Mouse (Mus musculus) kidney, embryonic 14.5 days (tissue): ENCODE measurements around the gene Kif1b. TPM values are rescaled to one million over a fixed set of nuclear protein-coding genes. Genes with fewer than 3 reads are reported as not detected.
A peak's percentile ranks its signal among the peaks of the same experiment; 100 is the strongest.

Experiments used
- ATAC-seq: fragments of 200-750 bp; cut with Nextera tagmentation; 2 replicates; pipeline ENCODE4 v1.8.0; 2017; ENCODE audit warnings: moderate number of reproducible peaks, mild to moderate bottlenecking, moderate TSS enrichment, moderate library complexity; ENCODE audit not compliant: low FRiP score, low TSS enrichment
- H3K27ac ChIP-seq: fragments of 300-500 bp; sonication (generic); 2 replicates; pipeline ENCODE4 v1.5.1; 2014; ENCODE audit warnings: low read depth, mild to moderate bottlenecking, low read length, moderate library complexity, mixed read lengths
- H3K27me3 ChIP-seq: fragments of 300-500 bp; sonication (generic); 2 replicates; pipeline ENCODE4 v1.6.1; 2014; ENCODE audit warnings: mild to moderate bottlenecking, low read length; ENCODE audit not compliant: control insufficient read depth, insufficient read depth
- H3K36me3 ChIP-seq: fragments of 300-500 bp; sonication (generic); 2 replicates; pipeline ENCODE4 v1.6.1; 2014; ENCODE audit warnings: low read length, mixed read lengths; ENCODE audit not compliant: control insufficient read depth, insufficient read depth
- H3K4me1 ChIP-seq: fragments of 300-500 bp; sonication (generic); 2 replicates; pipeline ENCODE4 v1.6.1; 2014; ENCODE audit warnings: low read length, mixed read lengths; ENCODE audit not compliant: control insufficient read depth, insufficient read depth
- H3K4me2 ChIP-seq: fragments of 300-500 bp; sonication (generic); replicated peaks from 2 replicates; pipeline ENCODE4 v1.6.1; 2014; ENCODE audit warnings: low read depth, mild to moderate bottlenecking, low read length
- H3K4me3 ChIP-seq: fragments of 300-500 bp; sonication (generic); 2 replicates; pipeline ENCODE4 v1.5.1; 2014; ENCODE audit warnings: mild to moderate bottlenecking, low read length
- H3K9ac ChIP-seq: fragments of 300-500 bp; sonication (generic); 2 replicates; pipeline ENCODE4 v1.6.1; 2014; ENCODE audit warnings: low read depth, mild to moderate bottlenecking, low read length, moderate library complexity
- H3K9me3 ChIP-seq: fragments of 300-500 bp; sonication (generic); 2 replicates; pipeline ENCODE4 v1.6.1; 2016; ENCODE audit warnings: low read length; ENCODE audit not compliant: control insufficient read depth
- WGBS: fragments of 180-500 bp; shearing (Covaris S2); extraction: QIAGEN DNeasy Blood & Tissue Kit; methylation state at CpG from one replicate; pipeline ENCODE4 v1.1.7; 2014; 5-methylcytosine and 5-hydroxymethylcytosine counted together
- polyA plus RNA-seq: library from polyadenylated mRNA; unstranded; fragments of >200 nt; fragmentation: Nextera tagmentation; extraction: Ambion mirVana; gene quantifications from 2 replicates; pipeline ENCODE4 v1.2.1, GENCODE M21; 2014

Kif1b gene
- polyA plus RNA-seq, 1 experiment from 2014 or later: 35.7 TPM

GRCm38 (mm10) chr4:149306712-149307595 lies 539 bp downstream of the Kif1b start:
- H3K9ac ChIP-seq: peak overlapping the region; percentile 93
- peaks cover 16% of the 10 kb centered on the region; the same call in 1 of the 2 replicates for H3K4me1 ChIP-seq
- ATAC-seq: peak; percentile 71
- H3K27me3 ChIP-seq: no peaks in the 10 kb centered on the region
- H3K27ac ChIP-seq: peak overlapping the region; percentile 90
- no peaks in the 10 kb centered on the region for H3K9me3 ChIP-seq
- WGBS: under 1% methylated on average over 51 of the region's 83 CpGs
- H3K4me2 ChIP-seq: peak overlapping the region; percentile 70
- no peaks in the 10 kb centered on the region for H3K36me3 ChIP-seq
- peak overlapping the region; percentile 96 for H3K4me3 ChIP-seq

- Histone ChIP-seq H3K27me3 (no peaks in the 10 kb centered on the region), H3K9ac (peak overlapping the region; percentile 93), H3K27ac (peak overlapping the region; percentile 90), H3K36me3 (no peaks in the 10 kb centered on the region), H3K4me2 (peak overlapping the region; percentile 70), H3K4me3 (peak overlapping the region; percentile 96), H3K9me3 (no peaks in the 10 kb centered on the region), H3K4me1 (peaks cover 20% of the 10 kb centered on the region; the same call in 1 of the 2 replicates)
- ATAC-seq: no peak
- WGBS: 43% methylated on average over 14 of the region's 14 CpGs
Measured at GRCm38 (mm10) chr4:149305761-149306711, 1.5 kb downstream of the Kif1b start.

DNA sequence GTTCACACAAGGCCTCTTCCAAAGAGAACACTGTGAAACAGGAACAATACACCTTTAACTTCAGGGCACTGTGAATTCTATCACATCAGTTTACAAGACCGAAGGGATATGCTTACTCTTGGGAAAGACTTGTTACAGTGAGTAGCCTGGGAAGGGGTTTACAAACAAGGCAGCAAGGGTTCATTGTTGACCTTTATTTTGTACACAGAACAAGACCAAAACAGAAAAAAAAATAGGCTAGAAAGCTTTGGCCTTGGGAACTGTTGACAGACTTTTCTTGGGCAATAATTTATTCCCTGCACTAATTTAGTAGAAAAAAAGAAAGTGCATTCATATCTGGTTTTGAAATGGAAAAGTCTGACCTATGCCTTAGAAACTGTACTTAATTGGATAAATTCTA lies 3.0 kb downstream of the Kif1b start:
- H3K4me2 ChIP-seq: no peak overlapping the region

GRCm38 (mm10) chr4:149303502-149303901 lies 4.0 kb downstream of the Kif1b start:
- H3K9me3 ChIP-seq: no peaks in the 10 kb centered on the region
- 72% methylated on average over 5 of the region's 5 CpGs for WGBS
- H3K36me3 ChIP-seq: no peaks in the 10 kb centered on the region
- no peaks in the 10 kb centered on the region for H3K27me3 ChIP-seq
- no peak for ATAC-seq
- no peak overlapping the region for H3K9ac ChIP-seq
- no peak overlapping the region for H3K27ac ChIP-seq
- peaks cover 20% of the 10 kb centered on the region; the same call in 1 of the 2 replicates for H3K4me1 ChIP-seq
- no peak overlapping the region for H3K4me3 ChIP-seq
- H3K4me2 ChIP-seq: no peak overlapping the region

More for the DNA sequence above, 3.0 kb downstream of the Kif1b start:
- no peaks in the 10 kb centered on the region for H3K9me3 ChIP-seq
- H3K27ac ChIP-seq: no peak overlapping the region
- 82% methylated on average over 1 of the region's 1 CpGs for WGBS
- no peak overlapping the region for H3K9ac ChIP-seq
- H3K4me3 ChIP-seq: no peak overlapping the region
- no peaks in the 10 kb centered on the region for H3K36me3 ChIP-seq
- peaks cover 20% of the 10 kb centered on the region; the same call in 1 of the 2 replicates for H3K4me1 ChIP-seq
- no peaks in the 10 kb centered on the region for H3K27me3 ChIP-seq
- ATAC-seq: no peak

DNA sequence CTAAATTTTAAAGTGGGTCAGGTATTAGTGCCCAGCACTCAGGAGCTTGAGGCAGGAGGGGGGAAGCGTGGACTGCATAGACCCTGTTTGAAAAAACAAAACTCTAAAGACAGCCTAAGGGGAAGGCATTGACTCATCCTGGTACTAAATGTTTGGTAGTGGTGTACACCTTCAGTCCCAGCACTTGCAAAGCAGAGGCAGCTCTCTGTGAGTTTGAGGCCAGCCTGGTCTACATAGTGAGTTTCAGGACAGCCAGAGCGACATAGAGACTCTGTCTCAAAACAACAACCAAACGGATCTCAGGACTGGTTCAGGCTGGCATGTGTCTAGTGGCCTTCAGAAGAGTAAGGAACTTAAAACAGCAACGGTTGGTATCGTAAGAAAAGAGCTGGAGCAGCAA lies 4.7 kb downstream of the Kif1b start:
- WGBS: 69% methylated on average over 5 of the region's 5 CpGs
- H3K4me1 ChIP-seq: peaks cover 20% of the 10 kb centered on the region; the same call in 1 of the 2 replicates
- no peaks in the 10 kb centered on the region for H3K36me3 ChIP-seq
- H3K9me3 ChIP-seq: no peaks in the 10 kb centered on the region
- no peak overlapping the region for H3K4me2 ChIP-seq
- no peak overlapping the region for H3K27ac ChIP-seq
- no peak overlapping the region for H3K9ac ChIP-seq
- ATAC-seq: no peak
- no peaks in the 10 kb centered on the region for H3K27me3 ChIP-seq
- H3K4me3 ChIP-seq: no peak overlapping the region

- no peaks in the 10 kb centered on the region for H3K36me3 ChIP-seq
- H3K9me3 ChIP-seq: no peaks in the 10 kb centered on the region
- H3K4me1 ChIP-seq: peaks cover 20% of the 10 kb centered on the region; the same call in 1 of the 2 replicates
- H3K9ac ChIP-seq: no peak overlapping the region
- H3K27ac ChIP-seq: no peak overlapping the region
- no peak overlapping the region for H3K4me3 ChIP-seq
- H3K27me3 ChIP-seq: no peaks in the 10 kb centered on the region
- no peak overlapping the region for H3K4me2 ChIP-seq
- 74% methylated on average over 3 of the region's 3 CpGs for WGBS
- no peak for ATAC-seq
Measured at GRCm38 (mm10) chr4:149302136-149302535, 5.4 kb downstream of the Kif1b start.

GRCm38 (mm10) chr4:149296501-149296900 lies 11.0 kb downstream of the Kif1b start:
- 85% methylated on average over 2 of the region's 2 CpGs for WGBS
- Histone ChIP-seq H3K27me3 (no peaks in the 10 kb centered on the region), H3K9ac (no peak overlapping the region), H3K36me3 (no peaks in the 10 kb centered on the region), H3K4me3 (no peak overlapping the region), H3K4me2 (no peak overlapping the region), H3K9me3 (no peaks in the 10 kb centered on the region), H3K27ac (no peak overlapping the region), H3K4me1 (peaks cover under 1% of the 10 kb centered on the region; the same call in 1 of the 2 replicates)
- ATAC-seq: no peak

GRCm38 (mm10) chr4:149292984-149293383 lies 14.5 kb downstream of the Kif1b start:
- no peak overlapping the region for H3K4me3 ChIP-seq
- H3K4me2 ChIP-seq: no peak overlapping the region
- no peaks in the 10 kb centered on the region for H3K9me3 ChIP-seq
- H3K27me3 ChIP-seq: no peaks in the 10 kb centered on the region
- ATAC-seq: no peak
- H3K27ac ChIP-seq: no peak overlapping the region
- H3K36me3 ChIP-seq: peaks cover 20% of the 10 kb centered on the region
- no peak overlapping the region for H3K9ac ChIP-seq
- WGBS: 53% methylated on average over 5 of the region's 5 CpGs
- no peaks in the 10 kb centered on the region; the same call in 1 of the 2 replicates for H3K4me1 ChIP-seq
